Mouse (Mus musculus): ENCODE measurements at regions not wholly inside any gene's neighbourhood (a gene's known extent, or its start where the extent isn't known, plus 50 kb on each side); places are given as distances from the start of the nearest gene placed in this dataset.

DNA sequence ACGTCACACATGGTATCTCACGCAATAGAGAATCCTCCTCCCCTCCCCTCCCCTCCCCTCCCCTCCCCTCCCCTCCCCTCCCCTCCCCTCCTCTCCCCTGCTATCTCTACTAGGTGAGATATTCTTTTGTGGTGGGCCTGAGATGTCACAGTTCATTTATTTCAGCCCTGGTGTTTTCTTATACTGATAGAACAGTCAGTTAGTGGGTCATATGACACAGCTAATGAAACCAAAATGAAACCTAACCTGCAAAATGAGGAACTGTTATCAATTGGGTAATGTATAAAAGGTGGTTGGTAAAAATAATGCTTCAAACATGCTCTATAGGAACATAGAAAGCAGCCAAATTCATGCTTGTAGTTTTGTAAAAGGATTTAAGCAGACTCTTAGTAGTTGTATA, 174.5 kb upstream of the Syt1 start:
- DNase-seq (ENCODE audit: low spot score in 2 of 2) = no peak

DNA sequence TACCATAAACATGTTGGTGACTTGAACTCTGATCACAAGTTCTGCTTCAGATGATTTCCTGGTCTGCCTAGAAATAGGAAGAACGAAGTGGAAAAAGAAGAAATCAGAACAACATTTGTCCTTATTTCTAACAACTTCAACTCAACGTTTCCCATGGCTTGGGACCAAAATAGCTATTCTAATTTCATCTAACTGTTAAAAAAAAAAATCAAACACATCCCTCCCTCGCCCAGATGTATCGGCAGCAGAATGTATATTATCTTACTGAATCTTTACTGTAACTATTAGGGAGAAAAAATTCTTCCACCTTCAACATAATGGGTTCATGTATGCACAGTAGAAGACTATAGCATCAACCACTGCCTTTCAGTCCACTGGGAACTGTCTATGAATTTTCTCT, 169.7 kb upstream of the Syt1 start:
- DNase-seq (ENCODE audit: low spot score in 2 of 2) = no peak

DNA sequence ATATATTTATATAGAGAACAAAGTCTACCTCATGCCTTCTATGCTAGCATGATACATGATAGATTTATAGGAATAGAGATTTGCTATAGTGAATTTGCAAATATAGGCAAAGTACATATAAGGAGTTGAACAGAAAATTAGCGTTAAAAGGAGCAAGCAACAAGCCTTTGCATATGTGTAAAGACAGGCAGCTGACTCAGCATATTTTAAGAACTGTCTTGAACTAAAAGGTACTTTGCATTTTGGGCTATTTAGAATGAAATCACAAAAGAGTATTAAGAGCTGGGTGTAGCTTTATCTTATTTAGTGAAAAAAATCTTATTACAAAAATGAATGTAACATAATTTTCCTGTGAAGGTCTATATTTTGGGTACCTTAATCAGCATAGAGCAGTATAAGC, 149.9 kb upstream of the Syt1 start:
- DNase-seq (ENCODE audit: low spot score in 2 of 2) = no peak

DNA sequence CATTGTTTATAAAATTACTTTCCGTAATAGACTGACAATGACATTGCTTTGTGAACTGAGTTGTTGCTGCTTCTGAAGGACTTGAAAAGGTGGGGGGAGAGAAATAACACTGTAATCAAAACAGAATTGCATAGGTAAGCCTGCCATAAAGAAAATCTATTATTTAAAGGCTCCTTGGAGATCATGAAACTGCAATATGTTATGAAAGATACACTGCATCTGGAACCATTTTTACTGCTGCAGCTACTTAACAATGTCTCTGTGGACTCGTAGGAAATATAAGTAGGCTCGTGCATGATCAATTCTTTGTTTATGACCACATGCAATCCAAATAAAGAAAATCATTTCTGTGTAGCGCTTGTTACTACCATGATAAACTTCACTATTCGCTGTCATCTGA, 145.0 kb upstream of the Syt1 start:
- no peak for DNase-seq (ENCODE audit: low spot score in 2 of 2)

DNA sequence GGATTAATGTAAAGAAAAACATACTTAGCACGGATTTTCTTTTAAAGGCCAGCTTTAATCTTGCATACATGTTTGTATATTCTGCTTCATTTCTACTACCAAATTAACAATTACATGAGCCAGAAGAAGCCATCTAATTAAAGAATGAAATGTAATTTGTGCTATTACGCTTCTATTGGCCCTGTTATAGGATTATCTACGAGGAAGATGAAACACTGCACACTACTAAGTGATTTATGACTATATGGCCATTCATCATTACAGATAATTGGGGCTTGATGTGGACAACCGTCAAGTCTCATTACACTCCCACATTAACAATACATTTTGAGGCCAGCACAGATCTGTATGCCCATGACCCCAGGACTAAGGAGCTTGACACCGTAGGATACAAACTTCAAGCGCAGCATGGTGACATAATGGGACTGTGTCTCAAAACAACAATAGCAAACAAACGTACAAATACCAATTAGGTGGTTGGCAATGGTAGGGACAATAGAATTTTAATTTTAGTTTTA, 129.7 kb upstream of the Syt1 start:
- DNase-seq (ENCODE audit: low spot score in 2 of 2) = no peak

DNA sequence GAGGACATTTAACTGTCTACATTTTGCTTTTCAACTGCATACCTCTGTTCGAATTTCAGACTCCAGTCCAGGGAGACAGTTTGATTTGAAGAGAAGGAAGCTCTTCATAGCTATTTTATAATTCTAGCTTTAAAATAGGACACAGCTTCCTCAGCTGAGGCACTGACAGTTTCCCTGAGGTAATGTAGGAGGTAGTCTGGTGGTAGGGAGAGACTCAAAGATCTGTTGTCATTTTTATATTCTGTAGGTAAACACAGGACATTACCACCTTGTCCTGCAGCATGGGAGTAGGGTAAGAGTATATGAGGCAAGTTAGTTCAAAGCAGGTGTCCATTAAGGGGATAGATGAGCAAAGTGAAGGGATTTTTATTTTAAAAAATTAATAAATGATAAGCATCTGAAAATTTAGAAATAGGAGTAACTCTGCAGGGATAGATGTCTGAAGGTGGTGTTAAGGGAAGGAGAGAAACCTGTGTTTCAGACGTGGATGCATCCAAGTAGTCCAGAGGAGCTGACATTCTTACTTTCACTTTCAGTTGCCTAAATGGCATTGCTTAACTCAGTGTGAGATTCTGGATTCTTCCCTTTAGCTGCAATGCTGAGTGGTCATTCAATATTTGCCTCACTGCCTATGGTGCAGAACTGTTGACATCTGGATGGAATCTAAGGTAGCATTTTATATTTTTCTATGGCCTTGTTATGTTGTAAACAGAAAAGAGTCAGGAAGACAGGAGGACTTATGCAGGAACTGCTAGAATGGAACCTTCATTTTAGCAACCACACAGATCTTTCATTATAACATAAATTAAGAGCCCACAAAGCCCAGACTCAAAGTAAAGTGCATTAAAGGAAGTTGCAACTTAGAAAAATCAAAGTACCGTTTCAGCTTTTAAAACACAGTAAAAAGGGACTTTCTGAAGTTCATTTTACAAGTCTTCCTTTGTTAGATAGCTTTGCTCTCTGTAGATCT, 126.3 kb upstream of the Syt1 start:
- DNase-seq (ENCODE audit: low spot score in 2 of 2) = no peak

DNA sequence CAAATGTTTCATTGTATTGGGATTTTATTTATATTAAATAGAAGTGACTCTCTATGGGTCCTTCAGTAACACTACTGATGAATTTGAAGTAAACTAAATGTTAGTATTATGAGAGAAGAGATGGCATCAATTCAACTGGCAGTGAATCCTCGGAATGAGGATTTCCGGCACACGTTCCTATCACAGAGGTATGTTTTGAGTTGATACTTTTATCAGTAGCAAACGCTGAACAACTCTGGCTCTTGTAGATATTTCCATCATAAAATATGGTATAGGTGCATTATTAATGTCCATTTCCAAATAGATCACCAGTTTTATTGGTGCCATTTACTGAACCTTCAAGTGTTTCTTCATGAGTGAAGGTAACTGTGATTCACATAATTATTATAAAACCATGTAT, 123.7 kb upstream of the Syt1 start:
- DNase-seq (ENCODE audit: low spot score in 2 of 2) = no peak

DNA sequence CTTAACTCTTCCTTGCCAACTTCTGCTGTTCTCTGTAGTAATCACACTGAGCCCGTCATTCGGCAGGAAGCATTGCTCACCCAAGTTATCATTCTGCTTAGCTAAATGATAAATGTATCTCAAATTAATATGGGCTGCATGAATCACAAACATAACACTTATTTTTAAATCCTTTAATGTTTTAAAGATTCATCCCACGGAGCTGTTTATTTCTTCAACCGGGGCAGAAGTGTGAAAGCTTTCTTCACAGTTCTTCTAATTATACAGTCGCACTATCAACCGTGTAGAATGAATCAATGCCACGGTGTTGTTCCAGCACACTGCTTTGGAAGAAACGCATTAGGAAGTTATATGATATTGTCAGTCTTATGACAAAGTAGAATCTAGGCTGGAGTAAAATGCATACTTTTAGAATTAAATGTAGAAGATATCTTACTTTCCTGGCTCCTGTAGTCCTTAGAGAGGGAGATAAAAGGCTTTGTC, 121.3 kb upstream of the Syt1 start:
- DNase-seq (ENCODE audit: low spot score in 2 of 2) = peak in 1 of 2 experiments; percentile 18

DNA sequence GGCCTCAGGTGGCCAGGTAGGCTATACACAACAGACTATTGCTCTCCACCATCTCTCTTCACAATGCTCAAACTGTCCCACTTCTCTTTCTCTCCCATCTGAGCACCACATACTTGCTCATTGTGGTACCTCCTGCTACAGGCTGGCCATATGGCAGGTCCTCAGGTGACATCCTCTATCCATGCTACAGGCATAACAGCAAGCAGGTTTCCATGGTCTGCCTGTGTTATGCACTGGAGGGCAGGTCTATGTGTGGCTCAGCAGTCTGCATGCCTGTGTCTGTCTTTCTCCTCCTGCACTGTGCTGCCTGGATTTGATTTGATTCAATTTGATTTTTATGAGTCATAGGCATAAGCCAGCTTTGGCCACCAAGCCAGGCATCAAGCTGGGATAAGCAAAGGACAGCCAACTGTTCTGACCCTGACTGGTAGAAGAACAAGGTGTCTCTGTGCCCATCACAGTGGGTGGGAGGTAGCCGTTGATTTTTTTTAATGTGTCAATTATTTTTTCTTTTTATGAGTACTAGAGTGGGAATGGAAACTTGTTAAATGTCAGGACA, 118.8 kb upstream of the Syt1 start:
- no peak for DNase-seq (ENCODE audit: low spot score in 2 of 2)

DNA sequence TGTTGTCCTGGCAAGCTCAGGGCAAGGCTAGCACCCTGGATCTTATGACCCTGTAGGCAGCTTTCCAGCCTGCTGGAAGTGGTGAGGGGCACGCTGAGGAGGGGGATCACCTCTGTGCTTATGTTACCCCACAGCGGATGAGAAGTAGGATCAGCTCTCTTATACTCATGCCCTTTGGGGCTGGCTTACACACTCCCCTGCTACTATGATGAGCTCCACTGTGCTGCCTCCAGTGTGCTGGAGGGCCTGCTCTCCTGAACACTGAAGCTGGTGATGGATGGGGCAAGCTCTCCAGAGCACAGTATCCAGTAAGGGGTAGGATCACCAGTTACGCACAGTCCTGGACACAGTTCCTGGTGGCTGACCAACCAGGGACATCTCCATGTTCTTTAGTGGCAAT, 118.3 kb upstream of the Syt1 start:
- DNase-seq (ENCODE audit: low spot score in 2 of 2) = no peak

DNA sequence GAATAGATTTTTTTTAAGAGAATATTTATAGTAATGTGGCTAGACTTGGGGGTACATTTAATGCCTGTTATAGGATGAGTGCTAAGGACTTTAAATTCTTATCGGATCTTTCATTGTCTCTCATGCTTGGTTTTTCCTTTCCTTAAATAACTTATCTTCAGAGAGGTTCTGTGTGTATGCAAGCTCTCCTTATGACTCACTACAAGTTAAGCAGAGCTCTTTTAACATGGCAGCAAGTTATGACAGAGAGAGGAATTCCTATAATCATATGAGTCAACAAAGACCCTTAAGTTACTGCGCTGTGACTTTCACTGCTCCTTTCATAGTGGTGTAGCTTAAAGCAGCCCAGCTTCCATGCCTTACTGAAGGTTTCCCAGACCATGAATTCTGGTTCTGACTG, 115.9 kb upstream of the Syt1 start:
- DNase-seq (ENCODE audit: low spot score in 2 of 2) = no peak

DNA sequence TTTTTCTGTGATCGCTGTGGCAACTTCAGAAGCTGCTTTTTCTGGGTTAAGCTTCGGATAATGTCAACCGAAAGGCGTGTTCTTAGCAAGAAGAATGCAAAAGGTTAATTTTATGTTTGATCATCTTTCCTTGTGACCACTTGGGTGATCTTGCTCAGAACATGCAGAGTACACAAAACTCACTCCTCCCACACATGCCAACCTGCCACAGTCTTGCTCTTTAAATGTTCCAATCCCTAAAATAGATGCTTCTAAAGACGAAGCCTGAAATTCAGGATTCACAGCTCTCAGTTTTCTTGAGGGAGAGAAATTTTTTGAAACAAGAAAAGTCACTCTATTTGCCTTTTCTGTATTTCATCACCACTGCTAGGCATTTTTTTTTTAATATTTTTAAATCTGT, 106.4 kb upstream of the Syt1 start:
- peak; percentile 64 to 69 for DNase-seq (ENCODE audit: low spot score in 2 of 2)

DNA sequence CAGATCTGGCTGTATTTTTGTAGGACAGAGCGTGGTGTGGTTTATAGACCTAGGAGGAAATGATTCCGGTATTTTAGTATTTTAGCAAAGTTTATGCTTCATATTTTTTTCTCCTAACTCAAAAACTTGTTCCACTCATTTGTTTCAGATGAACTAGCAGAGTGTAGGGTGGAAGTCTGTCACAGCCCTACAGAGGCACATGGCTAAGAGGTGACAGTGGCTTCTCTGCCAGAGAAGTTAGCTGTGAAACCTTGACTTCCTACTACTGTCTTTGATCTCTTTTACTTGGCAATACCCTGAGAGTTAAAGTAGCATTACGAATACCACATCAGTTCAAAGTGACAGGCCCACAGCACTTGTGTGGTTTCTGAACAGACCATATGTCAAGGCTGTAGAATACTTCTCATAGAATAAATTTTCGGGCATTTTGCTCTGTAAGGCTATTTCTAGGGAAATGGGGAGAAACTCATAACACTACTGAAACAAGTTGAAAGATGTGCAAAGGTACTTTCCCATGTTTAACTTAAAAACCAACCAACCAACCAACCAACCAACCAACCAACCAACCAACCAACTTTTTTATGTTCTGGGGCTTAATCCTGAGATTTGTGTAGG, 104.3 kb upstream of the Syt1 start:
- no peak for DNase-seq (ENCODE audit: low spot score in 2 of 2)

DNA sequence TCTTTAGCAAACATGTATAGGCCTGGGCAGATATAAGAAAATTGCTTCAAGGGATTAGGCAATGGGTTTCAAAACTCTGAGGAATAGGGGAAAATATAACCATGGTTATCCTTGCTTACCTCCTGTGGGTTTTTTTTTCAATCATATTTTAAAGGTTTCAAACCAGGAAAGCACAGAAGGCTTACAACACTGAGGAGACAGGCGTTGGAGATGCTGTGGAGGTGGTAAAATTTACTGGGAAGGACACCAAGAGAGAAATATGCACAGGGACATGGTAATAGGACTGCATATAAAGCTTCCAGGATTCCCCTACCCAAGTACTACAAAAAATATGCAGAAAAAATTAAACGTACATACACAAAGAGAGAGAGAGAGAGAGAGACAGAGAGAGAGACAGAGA, 95.0 kb upstream of the Syt1 start:
- DNase-seq (ENCODE audit: low spot score in 2 of 2) = peak in 1 of 2 experiments; percentile 52

DNA sequence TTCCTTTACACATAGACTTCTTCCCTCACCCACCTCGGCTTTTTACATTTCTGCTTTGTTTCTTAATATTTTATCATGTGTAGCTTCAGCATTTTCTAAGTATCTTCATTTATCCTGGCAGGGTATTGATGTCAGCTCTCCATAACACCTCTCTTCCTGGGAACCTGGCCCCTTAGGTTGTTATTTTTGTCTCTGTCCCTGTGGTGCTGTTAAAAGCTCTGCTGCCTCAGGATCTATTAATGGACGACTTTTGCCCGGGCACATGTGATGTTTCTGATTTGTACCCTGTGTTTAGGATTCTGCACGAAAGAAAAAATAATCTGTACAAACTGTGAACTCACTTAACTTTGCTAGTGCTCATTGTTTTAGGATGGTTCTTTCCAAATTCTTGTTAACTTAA, 81.4 kb upstream of the Syt1 start:
- no peak for DNase-seq (ENCODE audit: low spot score in 2 of 2)

DNA sequence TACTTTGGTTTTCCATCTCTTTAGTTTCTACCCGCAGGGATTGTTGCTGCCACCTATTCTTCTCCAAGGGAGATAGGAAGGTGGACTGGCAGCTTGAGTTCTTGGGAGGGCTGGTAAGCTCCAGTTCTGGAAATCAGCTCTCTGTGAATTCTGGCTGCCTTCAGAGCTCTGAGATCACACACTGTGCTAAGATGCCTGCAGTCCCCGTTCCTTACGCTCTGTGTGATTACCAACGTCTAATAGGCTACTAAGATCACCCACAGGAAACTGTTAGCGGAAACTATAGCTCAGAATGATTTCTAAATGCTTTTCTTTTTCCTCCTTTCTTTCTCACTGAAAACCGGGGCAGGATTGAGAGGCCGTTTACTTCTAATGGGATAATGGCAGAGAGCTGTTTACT, 69.0 kb upstream of the Syt1 start:
- no peak for DNase-seq (ENCODE audit: low spot score in 2 of 2)

DNA sequence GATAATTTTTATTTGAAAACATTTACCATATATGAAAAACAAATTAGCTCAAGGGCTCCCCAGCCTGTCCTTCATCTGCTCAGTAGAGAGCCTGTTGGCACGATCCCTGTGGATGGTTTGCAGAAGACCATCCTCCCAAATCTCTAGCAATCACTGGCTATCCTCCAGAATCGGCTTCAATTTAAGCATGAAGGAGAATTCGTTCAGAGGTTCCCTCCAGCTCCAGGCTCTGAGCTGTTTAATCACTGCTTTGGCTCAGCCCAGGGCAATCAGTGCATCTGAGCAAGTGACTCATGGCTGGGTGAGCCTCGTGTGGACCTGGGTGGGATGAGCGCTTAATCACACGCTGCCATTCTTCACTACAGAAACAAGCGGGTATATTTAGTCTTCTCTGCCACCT, 63.4 kb upstream of the Syt1 start:
- peak in 1 of 2 experiments; percentile 10 for DNase-seq (ENCODE audit: low spot score in 2 of 2)
